Mouse (Mus musculus) myocyte (in vitro differentiated cells): ENCODE data around the gene Gas6. TPM values are rescaled to one million over a fixed set of nuclear protein-coding genes. Genes with fewer than 3 reads are reported as not detected.

Source experiments
- H3K27me3 ChIP-seq: one replicate; pipeline ENCODE4 v1.6.1; 2011; ENCODE audit not compliant: control insufficient read depth, insufficient read depth, insufficient read length
- H3K36me3 ChIP-seq: one replicate; pipeline ENCODE4 v1.6.1; 2011; ENCODE audit not compliant: control insufficient read depth, insufficient read depth
- H3K4me2 ChIP-seq: one replicate; pipeline ENCODE4 v1.6.1; 2011; ENCODE audit warnings: low read depth, control low read depth
- H3K4me3 ChIP-seq: one replicate; pipeline ENCODE4 v1.5.1; 2011; ENCODE audit warnings: mild to moderate bottlenecking, control low read depth, moderate library complexity
- H3K79me2 ChIP-seq: one replicate; pipeline ENCODE4 v1.6.1; 2011; ENCODE audit not compliant: control insufficient read depth, insufficient read depth
- H3ac ChIP-seq: one replicate; pipeline ENCODE4 v1.6.1; 2011; ENCODE audit not compliant: control insufficient read depth, insufficient read length
- CEBPB ChIP-seq: IDR thresholded peaks from 2 replicates; pipeline ENCODE4 v1.6.1; 2011; ENCODE audit warnings: mild to moderate bottlenecking, moderate library complexity; ENCODE audit not compliant: poor library complexity, insufficient read depth, severe bottlenecking
- E2F4 ChIP-seq: IDR thresholded peaks from one replicate; pipeline ENCODE4 v1.6.1; 2011; ENCODE audit warnings: mild to moderate bottlenecking, control low read depth, moderate library complexity; ENCODE audit not compliant: insufficient read depth
- MAX ChIP-seq: IDR thresholded peaks from one replicate; pipeline ENCODE4 v1.6.1; 2011; ENCODE audit warnings: low read depth, mild to moderate bottlenecking, control low read depth
- MYOD1 ChIP-seq, 3 experiments: IDR thresholded peaks; one replicate each; pipeline ENCODE4 v1.6.1; 2011; ENCODE audit warnings: control low read depth in 2 of 3, low read depth in 2 of 3, mild to moderate bottlenecking in 2 of 3, moderate library complexity in 1 of 3; ENCODE audit not compliant: insufficient read length in 2 of 3, control insufficient read depth in 1 of 3
- MYOG ChIP-seq, 3 experiments: IDR thresholded peaks; one replicate each; pipeline ENCODE4 v1.6.1; 2011; ENCODE audit warnings: control low read depth in 2 of 3, low read depth in 2 of 3, mild to moderate bottlenecking in 2 of 3; ENCODE audit not compliant: insufficient read length in 2 of 3, control insufficient read depth in 1 of 3, insufficient read depth in 1 of 3
- POLR2A ChIP-seq: IDR thresholded peaks from one replicate; pipeline ENCODE4 v1.6.1; 2011; ENCODE audit warnings: low read depth, mild to moderate bottlenecking, control low read depth, moderate library complexity; ENCODE audit not compliant: insufficient read length
- POLR2AphosphoS2 ChIP-seq: IDR thresholded peaks from one replicate; pipeline ENCODE4 v1.6.1; 2011; ENCODE audit warnings: low read depth, control low read depth; ENCODE audit not compliant: insufficient read length
- REST ChIP-seq: IDR thresholded peaks from one replicate; pipeline ENCODE4 v1.6.1; 2011; ENCODE audit warnings: mild to moderate bottlenecking, control low read depth, moderate library complexity; ENCODE audit not compliant: insufficient read depth, insufficient read length
- SRF ChIP-seq: IDR thresholded peaks from one replicate; pipeline ENCODE4 v1.6.1; 2011; ENCODE audit warnings: low read depth; ENCODE audit not compliant: control insufficient read depth, insufficient read length
- TCF12 ChIP-seq: IDR thresholded peaks from one replicate; pipeline ENCODE4 v1.6.1; 2011; ENCODE audit warnings: mild to moderate bottlenecking, control low read depth; ENCODE audit not compliant: poor library complexity, insufficient read depth, severe bottlenecking
- TCF3 ChIP-seq: IDR thresholded peaks from one replicate; pipeline ENCODE4 v1.6.1; 2011; ENCODE audit warnings: low read depth, control low read depth; ENCODE audit not compliant: insufficient read length
- USF1 ChIP-seq: IDR thresholded peaks from one replicate; pipeline ENCODE4 v1.6.1; 2011; ENCODE audit warnings: low read depth, mild to moderate bottlenecking, control low read depth, moderate library complexity
- polyA plus RNA-seq: library from polyadenylated mRNA; unstranded; fragments of >200 nt; fragmentation: generic; extraction: Trizol; gene quantifications from one replicate; pipeline ENCODE4 v1.2.1, GENCODE M21; 2012; ENCODE audit warnings: missing spikeins

Gene Gas6
- polyA plus RNA-seq, 1 experiment: 0.50 TPM

- no peaks in the 10 kb centered on the region for H3K79me2 ChIP-seq
- no peak for TF ChIP-seq POLR2AphosphoS2
- no peak for TF ChIP-seq USF1
- TF ChIP-seq CEBPB: no peak
- no peak for TF ChIP-seq POLR2A
- no peak for TF ChIP-seq SRF
- TF ChIP-seq MYOD1 (IDR thresholded peaks at IDR 0.05; ENCODE audit: control insufficient read depth in 1 of 3, insufficient read length in 2 of 3, low read depth in 2 of 3): no peak
- no peak for TF ChIP-seq MYOG (IDR thresholded peaks at IDR 0.05; ENCODE audit: control insufficient read depth in 1 of 3, insufficient read depth in 1 of 3, insufficient read length in 2 of 3, low read depth in 2 of 3)
- TF ChIP-seq REST: no peak
- TF ChIP-seq TCF12: no peak
- no peak for TF ChIP-seq TCF3
- no peak for TF ChIP-seq E2F4
- TF ChIP-seq MAX: no peak
- H3K36me3 ChIP-seq: no peaks in the 10 kb centered on the region
- H3ac ChIP-seq: no peak overlapping the region
- H3K4me3 ChIP-seq: no peak overlapping the region
- H3K27me3 ChIP-seq: peaks cover 22% of the 10 kb centered on the region
- H3K4me2 ChIP-seq: no peak overlapping the region
Measured at GRCm38 (mm10) chr8:13483191-13483590, 11.1 kb downstream of the Gas6 start.

GRCm38 (mm10) chr8:13482101-13482801 is 12.0 kb downstream of the Gas6 start:
- Histone ChIP-seq H3ac (no peak overlapping the region), H3K27me3 (peaks cover 25% of the 10 kb centered on the region), H3K4me2 (no peak overlapping the region), H3K79me2 (no peaks in the 10 kb centered on the region), H3K36me3 (no peaks in the 10 kb centered on the region), H3K4me3 (no peak overlapping the region)
- TF ChIP-seq REST: no peak
- no peak for TF ChIP-seq TCF12
- no peak for TF ChIP-seq USF1
- TF ChIP-seq POLR2AphosphoS2: no peak
- TF ChIP-seq E2F4: no peak
- TF ChIP-seq SRF: no peak
- no peak for TF ChIP-seq MAX
- no peak for TF ChIP-seq TCF3
- no peak for TF ChIP-seq CEBPB
- TF ChIP-seq MYOD1 (IDR thresholded peaks at IDR 0.05; ENCODE audit: control insufficient read depth in 1 of 3, insufficient read length in 2 of 3, low read depth in 2 of 3): no peak
- no peak for TF ChIP-seq POLR2A
- TF ChIP-seq MYOG (IDR thresholded peaks at IDR 0.05; ENCODE audit: control insufficient read depth in 1 of 3, insufficient read depth in 1 of 3, insufficient read length in 2 of 3, low read depth in 2 of 3): no peak

- TF ChIP-seq REST: no peak
- no peak for TF ChIP-seq POLR2A
- no peak for TF ChIP-seq TCF3
- TF ChIP-seq TCF12: no peak
- TF ChIP-seq SRF: no peak
- TF ChIP-seq MYOG (IDR thresholded peaks at IDR 0.05; ENCODE audit: control insufficient read depth in 1 of 3, insufficient read depth in 1 of 3, insufficient read length in 2 of 3, low read depth in 2 of 3): no peak
- TF ChIP-seq MYOD1 (IDR thresholded peaks at IDR 0.05; ENCODE audit: control insufficient read depth in 1 of 3, insufficient read length in 2 of 3, low read depth in 2 of 3): no peak
- no peak for TF ChIP-seq CEBPB
- TF ChIP-seq POLR2AphosphoS2: no peak
- TF ChIP-seq E2F4: no peak
- Histone ChIP-seq H3K79me2 (no peaks in the 10 kb centered on the region), H3K4me2 (no peak overlapping the region), H3K36me3 (no peaks in the 10 kb centered on the region), H3K4me3 (no peak overlapping the region), H3K27me3 (peaks cover 26% of the 10 kb centered on the region), H3ac (no peak overlapping the region)
Measured at GRCm38 (mm10) chr8:13481596-13481995, 12.7 kb downstream of the Gas6 start.

- no peaks in the 10 kb centered on the region for H3K36me3 ChIP-seq
- TF ChIP-seq MYOD1 (IDR thresholded peaks at IDR 0.05; ENCODE audit: control insufficient read depth in 1 of 3, insufficient read length in 2 of 3, low read depth in 2 of 3) (no peak), E2F4 (no peak), MAX (no peak), SRF (no peak), CEBPB (no peak), POLR2AphosphoS2 (no peak), POLR2A (no peak), MYOG (IDR thresholded peaks at IDR 0.05; ENCODE audit: control insufficient read depth in 1 of 3, insufficient read depth in 1 of 3, insufficient read length in 2 of 3, low read depth in 2 of 3) (no peak), USF1 (no peak), TCF3 (no peak), TCF12 (no peak), REST (no peak)
- no peak overlapping the region for H3ac ChIP-seq
- H3K27me3 ChIP-seq: peaks cover 27% of the 10 kb centered on the region
- no peak overlapping the region for H3K4me2 ChIP-seq
- H3K4me3 ChIP-seq: no peak overlapping the region
- H3K79me2 ChIP-seq: no peaks in the 10 kb centered on the region
Measured at GRCm38 (mm10) chr8:13481089-13481554, 13.2 kb downstream of the Gas6 start.
